ENCODE assay signal across 20 mouse cellular contexts in genomic region chr11:113197624-113198023, GRCm38 (mm10).
A peak's percentile ranks its signal among the peaks of the same experiment; 100 is the strongest.
DNase-seq lines count a peak whose midpoint lies in the region; ATAC-seq and TF ChIP-seq lines count a peak whose summit lies in the region.
"Had no signal": no experiment of that assay in that cellular context is flagged by ENCODE, and none has a peak within 500 bp of the region (broad histone marks: within the 10 kb centered on the region; RNA-seq: fewer than 3 reads in every experiment).

No protein-coding gene starts in this region.

- H3K36me3 ChIP-seq in forebrain, embryonic 12.5 days (replicated peaks): no peaks in the 10 kb centered on the region
- 0 out of 2 replicates have a peak, but pooled peaks cover 7% of the 10 kb centered on the region for H3K36me3 ChIP-seq in forebrain, embryonic 10.5 days (replicated peaks)
- H3K36me3 ChIP-seq in midbrain, embryonic 13.5 days: no peaks in the 10 kb centered on the region
- no peaks in the 10 kb centered on the region for H3K36me3 ChIP-seq in midbrain, embryonic 10.5 days
- no peaks in the 10 kb centered on the region for H3K36me3 ChIP-seq in limb, embryonic 12.5 days
- no peaks in the 10 kb centered on the region for H3K36me3 ChIP-seq in liver, postnatal 0 days (replicated peaks; ENCODE audit: insufficient read depth, low read length)
- H3K36me3 ChIP-seq: heart, embryonic 12.5 days; liver, embryonic 12.5 days had no signal

- no peak overlapping the region for H3K27ac ChIP-seq in forebrain, embryonic 12.5 days
- no peak overlapping the region for H3K27ac ChIP-seq in forebrain, embryonic 10.5 days
- H3K27ac ChIP-seq in midbrain, embryonic 13.5 days: no peak overlapping the region
- H3K27ac ChIP-seq in midbrain, embryonic 10.5 days (replicated peaks): no peak overlapping the region
- no peak overlapping the region for H3K27ac ChIP-seq in limb, embryonic 12.5 days
- no peak overlapping the region for H3K27ac ChIP-seq in liver, postnatal 0 days (ENCODE audit: low read depth)
- H3K27ac ChIP-seq: layer of hippocampus, adult 2 months; liver, embryonic 12.5 days had no signal

- WGBS in forebrain, embryonic 12.5 days: 91% methylated on average over 8 of the region's 8 CpGs
- 87% methylated on average over 8 of the region's 8 CpGs for WGBS in forebrain, embryonic 10.5 days
- WGBS in midbrain, embryonic 13.5 days: 87% methylated on average over 8 of the region's 8 CpGs
- WGBS in midbrain, embryonic 10.5 days: 88% methylated on average over 8 of the region's 8 CpGs
- 84% methylated on average over 8 of the region's 8 CpGs for WGBS in limb, embryonic 12.5 days
- WGBS in liver, postnatal 0 days (ENCODE audit: insufficient replicate concordance): 52% methylated on average over 8 of the region's 8 CpGs

- no peak overlapping the region for H3K4me3 ChIP-seq in forebrain, embryonic 12.5 days (replicated peaks)
- H3K4me3 ChIP-seq in forebrain, embryonic 10.5 days: no peak overlapping the region
- no peak overlapping the region for H3K4me3 ChIP-seq in midbrain, embryonic 13.5 days (replicated peaks)
- H3K4me3 ChIP-seq in midbrain, embryonic 10.5 days: no peak overlapping the region
- no peak overlapping the region for H3K4me3 ChIP-seq in limb, embryonic 12.5 days (replicated peaks)
- no peak overlapping the region for H3K4me3 ChIP-seq in liver, postnatal 0 days (ENCODE audit: low read depth, low read length)
- H3K4me3 ChIP-seq: heart, embryonic 12.5 days; liver, embryonic 12.5 days had no signal

- H3K9ac ChIP-seq in forebrain, embryonic 12.5 days: no peak overlapping the region
- no peak overlapping the region for H3K9ac ChIP-seq in midbrain, embryonic 13.5 days (replicated peaks)
- no peak overlapping the region for H3K9ac ChIP-seq in limb, embryonic 12.5 days (replicated peaks)
- H3K9ac ChIP-seq in liver, postnatal 0 days (replicated peaks): no peak overlapping the region
- H3K9ac ChIP-seq: heart, embryonic 12.5 days; liver, embryonic 12.5 days; lung, embryonic 14.5 days had no signal

- H3K4me2 ChIP-seq in forebrain, embryonic 12.5 days: 0 out of 2 replicates have a peak overlapping the region, but pooled peaks have one; percentile 85
- H3K4me2 ChIP-seq in midbrain, embryonic 13.5 days (replicated peaks): peak overlapping the region; percentile 92; the same call in 1 of the 2 replicates
- peak overlapping the region; percentile 93; the same call in 1 of the 2 replicates for H3K4me2 ChIP-seq in limb, embryonic 12.5 days
- no peak overlapping the region for H3K4me2 ChIP-seq in liver, postnatal 0 days (ENCODE audit: low read depth, low read length)
- H3K4me2 ChIP-seq: liver, embryonic 12.5 days had no signal

- peaks cover 9% of the 10 kb centered on the region; the same call in 1 of the 2 replicates for H3K27me3 ChIP-seq in forebrain, embryonic 12.5 days
- H3K27me3 ChIP-seq in forebrain, embryonic 10.5 days (ENCODE audit: poor library complexity, severe bottlenecking): peaks cover 27% of the 10 kb centered on the region
- H3K27me3 ChIP-seq in midbrain, embryonic 13.5 days: peaks cover 73% of the 10 kb centered on the region
- H3K27me3 ChIP-seq in midbrain, embryonic 10.5 days (ENCODE audit: low read depth, poor library complexity, severe bottlenecking): peaks cover 92% of the 10 kb centered on the region
- peaks cover 15% of the 10 kb centered on the region for H3K27me3 ChIP-seq in limb, embryonic 12.5 days
- peaks cover 19% of the 10 kb centered on the region for H3K27me3 ChIP-seq in liver, postnatal 0 days (ENCODE audit: insufficient read depth, low read length)

- ATAC-seq in forebrain, embryonic 12.5 days (ENCODE audit: low FRiP score): no peak
- no peak for ATAC-seq in midbrain, embryonic 13.5 days
- no peak for ATAC-seq in limb, embryonic 12.5 days (ENCODE audit: insufficient number of reproducible peaks, insufficient read depth, low FRiP score, low TSS enrichment, low read depth)
- ATAC-seq in liver, postnatal 0 days: no peak
- ATAC-seq: CD4-positive, CD25-positive, alpha-beta regulatory T cell, adult 4 months; liver, embryonic 12.5 days had no signal

- no peaks in the 10 kb centered on the region for H3K9me3 ChIP-seq in forebrain, embryonic 12.5 days
- no peaks in the 10 kb centered on the region; the same call in 1 of the 2 replicates for H3K9me3 ChIP-seq in forebrain, embryonic 10.5 days
- H3K9me3 ChIP-seq in midbrain, embryonic 13.5 days: no peaks in the 10 kb centered on the region
- H3K9me3 ChIP-seq in midbrain, embryonic 10.5 days (replicated peaks): no peaks in the 10 kb centered on the region
- H3K9me3 ChIP-seq in limb, embryonic 12.5 days: no peaks in the 10 kb centered on the region
- no peaks in the 10 kb centered on the region for H3K9me3 ChIP-seq in liver, postnatal 0 days (ENCODE audit: low read length)
- H3K9me3 ChIP-seq: heart, embryonic 12.5 days; liver, embryonic 12.5 days had no signal

- DNase-seq in forebrain, embryonic 10.5 days (ENCODE audit: extremely low spot score, low spot score): no peak
- no peak for DNase-seq in midbrain, embryonic 10.5 days (ENCODE audit: low spot score)
- DNase-seq in liver, postnatal 0 days: no peak
- DNase-seq in T-cell, adult 2 months (ENCODE audit: low spot score): no peak
- DNase-seq: adrenal gland, postnatal 36 days; cerebellum, adult 11-12 months; cerebellum, postnatal 25 days; heart, postnatal 14 days; kidney, adult 8-10 months; kidney, postnatal 14 days; lung, embryonic 14.5 days; retina, postnatal 1 day; thymus, postnatal 25 days had no signal

- H3K4me1 ChIP-seq in forebrain, embryonic 12.5 days: peaks cover 35% of the 10 kb centered on the region
- peaks cover 74% of the 10 kb centered on the region for H3K4me1 ChIP-seq in forebrain, embryonic 10.5 days
- H3K4me1 ChIP-seq in midbrain, embryonic 13.5 days (replicated peaks): peaks cover 35% of the 10 kb centered on the region
- peaks cover 35% of the 10 kb centered on the region for H3K4me1 ChIP-seq in midbrain, embryonic 10.5 days
- peaks cover 78% of the 10 kb centered on the region for H3K4me1 ChIP-seq in limb, embryonic 12.5 days (replicated peaks)
- no peaks in the 10 kb centered on the region; the same call in 1 of the 2 replicates for H3K4me1 ChIP-seq in liver, postnatal 0 days (ENCODE audit: insufficient read depth)

- TF ChIP-seq EP300 in liver, postnatal 0 days (IDR thresholded peaks at IDR 0.05; ENCODE audit: low read depth): no peak

- TF ChIP-seq CTCF in liver, postnatal 0 days (IDR thresholded peaks at IDR 0.05; ENCODE audit: low read depth): no peak
